Mouse (Mus musculus) bone marrow, adult 2 months (tissue): ENCODE measurements around the gene Kcnk5. TPM values are rescaled to one million over a fixed set of nuclear protein-coding genes. Genes with fewer than 3 reads are reported as not detected.
A peak's percentile ranks its signal among the peaks of the same experiment; 100 is the strongest.

Experiments
- H3K27ac ChIP-seq: fragments of 200-500 bp; 2 replicates; pipeline ENCODE4 v1.5.1; 2012; ENCODE audit warnings: low read depth, mild to moderate bottlenecking, control low read depth, inconsistent platforms, low read length; ENCODE audit not compliant: control insufficient read depth, poor library complexity, insufficient read depth
- H3K4me1 ChIP-seq: fragments of 200-500 bp; 2 replicates; pipeline ENCODE4 v1.6.1; 2011; ENCODE audit warnings: low read length; ENCODE audit not compliant: control insufficient read depth, insufficient read depth
- H3K4me3 ChIP-seq: fragments of 200-500 bp; replicated peaks from 2 replicates; pipeline ENCODE3; 2011; ENCODE audit warnings: mild to moderate bottlenecking, low read depth, low read length, control low read depth; ENCODE audit not compliant: control insufficient read depth
- CTCF ChIP-seq: fragments of 200-500 bp; IDR thresholded peaks from 2 replicates; pipeline ENCODE4 v1.5.1; 2011; ENCODE audit warnings: low read length, control low read depth; ENCODE audit not compliant: control insufficient read depth, insufficient read depth
- POLR2A ChIP-seq: fragments of 200-500 bp; IDR thresholded peaks from 2 replicates; pipeline ENCODE4 v1.6.1; 2011; ENCODE audit warnings: low read depth, mild to moderate bottlenecking, control low read depth, low read length, borderline replicate concordance; ENCODE audit not compliant: control insufficient read depth
- WGBS: fragments of 180-500 bp; shearing (Covaris S2); methylation state at CpG from one replicate; pipeline ENCODE4 v1.1.7; 2018; 5-methylcytosine and 5-hydroxymethylcytosine counted together
- polyA plus RNA-seq: library from polyadenylated mRNA; stranded (reverse); fragments of >200 nt; gene quantifications from 2 replicates; pipeline ENCODE4 v1.2.4, GENCODE M21; 2011; ENCODE audit warnings: low replicate concordance; ENCODE audit not compliant: missing spikeins, insufficient read depth, insufficient read length

Gene Kcnk5
- 1.3 and 5.4 TPM in 2 replicates for polyA plus RNA-seq

DNA sequence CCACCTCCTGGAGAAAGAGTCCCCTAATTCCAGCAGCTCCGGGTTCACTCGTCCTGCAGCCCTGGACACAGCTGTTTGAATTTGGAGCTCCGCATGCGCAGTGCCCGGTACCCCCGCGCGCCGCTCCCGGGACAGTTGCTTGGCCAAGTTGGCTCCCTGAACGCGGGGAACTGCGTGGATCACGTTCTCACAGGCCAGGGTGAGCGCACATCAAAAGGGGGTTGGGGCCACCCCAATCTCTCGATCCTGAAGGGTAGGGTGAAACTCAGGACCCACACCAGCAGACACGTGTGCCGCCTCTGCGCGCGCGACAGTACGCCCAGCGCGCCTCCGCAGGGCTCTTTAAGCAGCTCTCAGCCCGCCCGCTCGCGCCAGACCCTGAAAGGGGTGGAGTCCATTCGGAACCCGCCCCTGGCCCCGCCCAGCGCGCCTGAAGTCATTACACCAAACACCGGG, at the start of gene Kcnk5:
Gene Kcnk5 (minus strand): TSS at position 344 of the 456 bp plus-strand sequence.
- peak; percentile 85 for TF ChIP-seq POLR2A
- TF ChIP-seq CTCF, result no peak; the same call in 1 of the 2 replicates
- under 1% methylated on average over 36 of the region's 36 CpGs for WGBS

DNA sequence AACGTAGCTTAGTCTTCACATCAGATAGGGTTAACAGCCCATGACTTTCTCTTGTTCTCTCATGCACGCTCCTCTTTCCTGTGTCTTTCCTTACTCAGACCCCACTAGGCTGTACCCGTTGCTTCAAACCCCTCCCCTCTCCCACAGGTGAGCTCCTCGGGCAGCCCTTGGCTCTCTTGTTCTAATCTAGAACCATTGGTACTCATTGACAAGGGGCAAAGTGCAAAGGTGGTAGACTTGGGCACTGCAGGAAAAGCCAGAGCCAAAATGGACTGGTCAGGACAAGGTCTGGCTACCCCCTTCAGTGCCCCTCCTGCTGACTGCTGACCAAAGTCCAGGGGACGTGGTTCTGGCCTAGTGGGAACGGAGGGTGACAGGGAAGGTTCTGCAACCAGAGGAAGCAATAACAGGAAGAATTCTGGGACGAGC, 48.5 kb upstream of the Kcnk5 start:
- H3K4me3 ChIP-seq, result no peak overlapping the region
- 74% methylated on average over 7 of the region's 7 CpGs for WGBS
- TF ChIP-seq CTCF, result no peak
- TF ChIP-seq POLR2A, result no peak
- H3K27ac ChIP-seq, result no peak overlapping the region
- no peaks in the 10 kb centered on the region for H3K4me1 ChIP-seq

More for the DNA sequence above, at the start of gene Kcnk5:
- Histone ChIP-seq H3K4me1 (no peaks in the 10 kb centered on the region; the same call in 1 of the 2 replicates), H3K4me3 (peak within 1 kb of the TSS; percentile 87), H3K27ac (no peak within 1 kb of the TSS; the same call in 1 of the 2 replicates)

DNA sequence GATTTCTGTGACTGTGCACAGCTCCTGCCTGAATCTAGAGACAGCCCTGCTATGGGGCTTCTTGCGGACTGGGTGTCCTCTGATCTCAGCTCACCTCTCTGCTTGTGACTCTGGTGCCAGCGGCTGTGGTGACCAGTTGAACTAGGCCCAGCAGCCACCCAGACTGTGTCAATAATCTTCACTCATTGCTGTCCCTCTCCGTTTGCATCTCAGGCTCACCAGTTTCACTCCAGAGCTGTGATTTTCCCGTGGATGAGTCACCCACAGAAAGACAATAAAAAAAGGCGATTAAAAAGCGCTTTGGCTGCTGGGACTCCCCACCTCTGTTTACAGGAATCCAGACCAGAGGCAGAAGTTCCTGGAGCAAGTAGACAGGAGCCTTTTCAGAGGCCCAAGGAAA, 47.8 kb upstream of the Kcnk5 start:
- Histone ChIP-seq H3K4me1 (no peaks in the 10 kb centered on the region), H3K27ac (no peak overlapping the region), H3K4me3 (no peak overlapping the region)
- WGBS, result 81% methylated on average over 6 of the region's 6 CpGs
- TF ChIP-seq POLR2A, result no peak
- TF ChIP-seq CTCF, result no peak

DNA sequence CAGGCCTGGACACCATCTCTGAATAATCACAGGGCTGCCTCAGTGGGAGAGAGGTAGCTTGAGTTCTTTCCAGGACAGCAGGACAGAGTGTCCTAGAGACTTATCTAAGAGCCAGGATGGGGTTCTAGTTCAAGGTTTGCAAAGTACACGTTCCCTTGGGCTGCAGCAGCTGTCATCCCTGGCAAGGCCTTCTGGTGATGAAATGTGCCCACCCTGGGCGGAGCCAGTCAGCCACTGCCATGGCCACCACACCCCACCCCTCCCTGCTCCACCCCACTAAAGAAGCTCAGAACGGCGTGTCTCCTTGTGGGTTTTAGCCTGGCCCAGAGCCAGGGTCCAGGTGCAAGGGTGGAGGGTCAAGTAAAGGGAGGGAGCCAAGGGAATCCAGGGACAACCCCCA, 46.7 kb upstream of the Kcnk5 start:
- WGBS, result 39% methylated on average over 4 of the region's 4 CpGs
- H3K4me1 ChIP-seq, result no peaks in the 10 kb centered on the region
- TF ChIP-seq POLR2A (no peak), CTCF (no peak)

DNA sequence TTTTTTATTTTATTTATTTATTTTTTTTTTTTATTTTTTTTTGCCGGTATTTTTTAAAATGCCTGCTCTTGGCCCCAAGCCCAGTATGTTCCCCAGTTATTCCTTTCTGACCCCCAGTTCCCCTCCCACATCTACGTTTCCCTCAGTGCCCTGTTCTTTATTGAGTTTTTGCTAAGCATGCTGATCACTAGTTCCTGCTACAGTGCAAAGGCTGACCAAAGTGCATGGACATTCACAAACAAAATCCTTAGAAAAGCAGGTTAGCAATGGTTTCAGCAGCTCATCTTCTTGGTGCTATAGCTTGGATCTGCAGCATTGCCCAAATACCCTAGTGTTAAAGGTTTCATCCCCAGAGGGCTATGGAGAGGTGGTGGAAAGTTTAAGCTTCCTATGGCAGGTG, 45.4 kb upstream of the Kcnk5 start:
- TF ChIP-seq CTCF, result no peak
- no peak for TF ChIP-seq POLR2A
- Histone ChIP-seq H3K4me3 (no peak overlapping the region), H3K4me1 (no peaks in the 10 kb centered on the region), H3K27ac (no peak overlapping the region)
- 68% methylated on average over 2 of the region's 2 CpGs for WGBS

More for the DNA sequence above, 46.7 kb upstream of the Kcnk5 start:
- Histone ChIP-seq H3K4me3 (no peak overlapping the region), H3K27ac (no peak overlapping the region)

DNA sequence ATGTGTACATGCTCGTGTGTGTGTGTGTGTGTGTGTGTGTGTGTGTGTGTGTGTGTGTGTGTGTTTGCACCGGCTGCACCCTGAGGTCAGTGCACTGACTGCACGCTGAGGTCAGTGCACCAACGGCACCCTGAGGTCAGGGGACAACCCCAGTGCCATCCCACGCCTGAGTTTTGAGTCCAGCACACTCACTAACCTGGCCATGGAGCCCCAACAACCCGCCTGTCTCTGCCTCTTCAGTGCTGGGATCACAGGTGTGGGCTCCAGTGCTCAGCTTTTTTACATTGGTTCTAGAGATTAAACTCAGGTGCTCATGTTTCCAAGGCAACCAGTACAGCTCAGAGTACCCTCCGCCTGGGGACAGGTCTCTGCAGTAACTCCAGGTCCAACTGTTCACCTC, 44.9 kb upstream of the Kcnk5 start:
- TF ChIP-seq CTCF (no peak), POLR2A (no peak)
- WGBS, result 72% methylated on average over 7 of the region's 7 CpGs

DNA sequence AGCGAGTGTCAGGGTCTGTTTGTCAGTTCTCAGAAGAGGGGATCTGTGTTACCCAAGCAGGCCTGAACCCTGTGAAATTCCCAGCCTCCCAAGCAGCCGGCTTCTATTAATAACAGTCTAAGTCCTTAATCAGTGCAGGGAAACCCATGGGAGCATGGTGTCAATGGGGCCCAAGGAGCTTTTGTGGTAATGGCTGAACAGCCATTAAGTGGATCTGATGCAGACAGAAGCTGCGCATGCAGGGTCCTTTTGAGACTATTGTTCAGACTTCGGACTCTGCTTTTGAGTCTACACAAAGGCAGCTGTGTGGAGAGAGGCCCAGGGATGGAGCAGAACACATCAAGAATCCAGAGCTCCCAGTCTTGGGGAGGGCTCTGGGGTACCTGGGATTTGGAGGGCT, 43.9 kb upstream of the Kcnk5 start:
- Histone ChIP-seq H3K27ac (no peak overlapping the region), H3K4me1 (no peaks in the 10 kb centered on the region), H3K4me3 (no peak overlapping the region)
- WGBS, result 83% methylated on average over 4 of the region's 4 CpGs
- TF ChIP-seq POLR2A (no peak), CTCF (no peak)

More for the DNA sequence above, 44.9 kb upstream of the Kcnk5 start:
- H3K4me1 ChIP-seq, result no peaks in the 10 kb centered on the region
- H3K4me3 ChIP-seq, result no peak overlapping the region
- H3K27ac ChIP-seq, result no peak overlapping the region

DNA sequence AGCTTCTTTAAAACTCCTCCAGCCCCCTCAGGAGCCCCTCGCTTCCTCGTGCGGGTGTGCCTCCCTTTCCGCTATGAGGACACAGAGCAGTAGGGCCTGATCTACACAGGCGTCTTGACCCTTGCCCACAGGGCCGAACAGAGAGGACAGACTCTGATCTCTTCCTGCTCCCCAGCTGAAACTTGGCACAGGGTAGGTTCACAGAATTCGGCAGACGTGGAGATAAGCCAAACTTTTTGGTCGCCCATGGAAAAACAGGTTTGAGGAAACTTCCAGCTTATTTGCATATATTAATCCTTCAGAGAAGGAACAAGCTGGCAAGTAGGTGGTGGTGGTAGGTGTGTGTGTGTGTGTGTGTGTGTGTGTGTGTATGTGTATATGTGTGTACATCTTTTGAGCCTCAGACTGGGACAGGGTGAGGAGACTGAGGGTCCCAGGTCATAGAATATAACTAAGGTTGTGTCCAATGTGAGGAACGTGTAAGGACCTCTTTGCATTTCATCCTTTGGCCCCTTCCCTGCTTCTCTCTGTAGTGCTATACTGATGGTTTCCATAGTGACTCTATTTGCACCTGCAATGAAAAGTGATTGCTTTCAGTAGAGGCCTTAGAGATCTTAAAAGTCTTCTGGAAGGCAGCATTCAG, 43.1 kb upstream of the Kcnk5 start:
- TF ChIP-seq POLR2A, result no peak
- TF ChIP-seq CTCF, result no peak
- no peak overlapping the region for H3K4me3 ChIP-seq
- WGBS, result 61% methylated on average over 10 of the region's 10 CpGs
- no peaks in the 10 kb centered on the region for H3K4me1 ChIP-seq
- H3K27ac ChIP-seq, result no peak overlapping the region

DNA sequence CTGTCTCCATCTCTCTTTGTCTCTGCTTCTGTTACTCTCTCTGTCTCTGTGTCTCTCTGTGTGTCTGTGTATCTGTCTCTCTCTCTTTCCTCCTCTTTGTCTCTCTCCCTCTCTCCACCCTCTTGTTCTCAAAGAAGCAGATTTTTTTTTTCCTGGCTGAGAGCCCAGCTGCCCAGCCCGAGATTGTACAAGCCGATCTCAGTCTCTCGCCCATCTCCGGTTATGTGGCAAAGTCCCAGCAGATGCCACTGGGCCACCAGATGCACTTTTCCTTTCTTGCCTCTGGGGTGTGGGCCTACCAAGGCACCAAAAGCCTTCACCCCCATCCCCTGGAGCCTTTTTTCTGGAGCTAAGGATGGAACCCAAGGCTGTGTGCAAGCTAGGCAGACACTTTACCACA, 42.6 kb upstream of the Kcnk5 start:
- H3K4me3 ChIP-seq, result no peak overlapping the region
- TF ChIP-seq CTCF (no peak), POLR2A (no peak)
- no peaks in the 10 kb centered on the region for H3K4me1 ChIP-seq
- H3K27ac ChIP-seq, result no peak overlapping the region
- WGBS, result 20% methylated on average over 4 of the region's 4 CpGs
